8 mouse cellular contexts compared by ENCODE assay signal in the genomic region with DNA sequence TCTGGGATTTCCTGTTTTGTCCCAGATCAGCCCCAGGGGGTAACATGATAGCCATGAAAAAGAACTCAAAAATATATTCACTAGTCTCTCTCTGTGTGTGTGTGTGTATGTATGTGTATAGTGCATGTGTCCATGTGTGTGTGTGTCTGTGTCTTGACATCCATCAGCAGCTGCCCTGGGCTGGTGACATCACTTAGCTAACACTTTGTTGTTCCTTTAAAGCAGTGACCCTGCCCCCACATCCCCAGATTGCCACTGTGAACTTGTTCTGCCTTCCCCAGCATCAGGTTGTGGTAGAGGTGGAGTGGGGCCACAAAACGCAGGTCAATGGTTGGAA. TPM values are rescaled to one million over a fixed set of nuclear protein-coding genes. Genes with fewer than 3 reads are reported as not detected.
DNase-seq lines count a peak whose midpoint lies in the region; ATAC-seq and TF ChIP-seq lines count a peak whose summit lies in the region.

No protein-coding gene starts in this region.

- ATAC-seq in heart, embryonic 14.5 days (ENCODE audit: insufficient number of reproducible peaks, insufficient read depth, low FRiP score, low read depth): peak; percentile 31; the same call in 1 of the 2 replicates
- ATAC-seq in forebrain, embryonic 16.5 days: peak; percentile 10; the same call in 1 of the 2 replicates
- ATAC-seq in limb, embryonic 15.5 days (ENCODE audit: insufficient number of reproducible peaks, low FRiP score, low TSS enrichment, low read depth): peak; percentile 48
- no peak for ATAC-seq in liver, embryonic 12.5 days
- no peak for ATAC-seq in monocyte, adult 5-6 weeks (replicated peaks; ENCODE audit: insufficient number of reproducible peaks, low FRiP score, low TSS enrichment, poor library complexity, severe bottlenecking)

- intact Hi-C loops in heart, adult 2 months (cut with DNase I): loop anchor here (2.0 to 5.0 kb wide), 2 partner anchors 14 to 682 kb away; no protein-coding TSS in a partner anchor
- intact Hi-C loops in gastrocnemius, adult 2 months (cut with DNase I): no loop called here

- no peak for TF ChIP-seq POLR2A in heart, adult 2 months (IDR thresholded peaks at IDR 0.05; ENCODE audit: insufficient read depth, low read depth, low read length)

- no peak overlapping the region; the same call in 1 of the 2 replicates for H3K9ac ChIP-seq in heart, embryonic 14.5 days (ENCODE audit: low read length)
- H3K9ac ChIP-seq in heart, adult 2 months (ENCODE audit: low read depth, low read length): no peak overlapping the region
- no peak overlapping the region for H3K9ac ChIP-seq in forebrain, embryonic 16.5 days (replicated peaks; ENCODE audit: low read depth, low read length)
- H3K9ac ChIP-seq in limb, embryonic 15.5 days: no peak overlapping the region
- H3K9ac ChIP-seq in liver, embryonic 12.5 days: no peak overlapping the region

- H3K27ac ChIP-seq in heart, embryonic 14.5 days (replicated peaks in 1 of 2; ENCODE audit: control insufficient read depth in 1 of 2, insufficient read depth in 1 of 2, low read depth in 2 of 2, low read length in 2 of 2): peak overlapping the region in 1 of 2 experiments; percentile 55; a peak in 2 of 4 replicates
- no peak overlapping the region; the same call in 1 of the 2 replicates for H3K27ac ChIP-seq in heart, adult 2 months
- peak overlapping the region; percentile 86 for H3K27ac ChIP-seq in embryonic facial prominence, embryonic 10.5 days (replicated peaks)
- H3K27ac ChIP-seq in forebrain, embryonic 16.5 days (ENCODE audit: low read length): no peak overlapping the region
- peak overlapping the region; percentile 27 for H3K27ac ChIP-seq in limb, embryonic 15.5 days
- H3K27ac ChIP-seq in liver, embryonic 12.5 days: no peak overlapping the region
- H3K27ac ChIP-seq in gastrocnemius, adult 2 months: no peak overlapping the region; the same call in 1 of the 2 replicates

- no peaks in the 10 kb centered on the region for H3K9me3 ChIP-seq in heart, embryonic 14.5 days (ENCODE audit: control insufficient read depth, low read length)
- H3K9me3 ChIP-seq in embryonic facial prominence, embryonic 10.5 days: no peaks in the 10 kb centered on the region
- H3K9me3 ChIP-seq in forebrain, embryonic 16.5 days (ENCODE audit: control insufficient read depth, low read length): no peaks in the 10 kb centered on the region
- H3K9me3 ChIP-seq in limb, embryonic 15.5 days: no peaks in the 10 kb centered on the region
- H3K9me3 ChIP-seq in liver, embryonic 12.5 days (replicated peaks): no peaks in the 10 kb centered on the region

- no peaks in the 10 kb centered on the region for H3K79me2 ChIP-seq in heart, adult 2 months (replicated peaks; ENCODE audit: control insufficient read depth, insufficient read depth, low read length)

- no peak for TF ChIP-seq EP300 in heart, adult 2 months (IDR thresholded peaks at IDR 0.05; ENCODE audit: insufficient read depth, low read depth, low read length)

- no peak for TF ChIP-seq CTCF in heart, adult 2 months (IDR thresholded peaks at IDR 0.05)
- TF ChIP-seq CTCF in gastrocnemius, adult 2 months (IDR thresholded peaks at IDR 0.05): no peak

- no peaks in the 10 kb centered on the region for H3K36me3 ChIP-seq in heart, embryonic 14.5 days (ENCODE audit: control insufficient read depth, insufficient read depth, low read length)
- no peaks in the 10 kb centered on the region for H3K36me3 ChIP-seq in heart, adult 2 months (ENCODE audit: control insufficient read depth, insufficient read depth, low read length)
- no peaks in the 10 kb centered on the region for H3K36me3 ChIP-seq in embryonic facial prominence, embryonic 10.5 days (replicated peaks)
- no peaks in the 10 kb centered on the region for H3K36me3 ChIP-seq in forebrain, embryonic 16.5 days (ENCODE audit: control insufficient read depth, insufficient read depth)
- H3K36me3 ChIP-seq in limb, embryonic 15.5 days: no peaks in the 10 kb centered on the region
- no peaks in the 10 kb centered on the region for H3K36me3 ChIP-seq in liver, embryonic 12.5 days

- DNase-seq in heart, adult 2 months: no peak
- DNase-seq in embryonic facial prominence, embryonic 10.5 days (ENCODE audit: low spot score): no peak
- no peak for DNase-seq in gastrocnemius, adult 2 months

- peak overlapping the region; percentile 61 for H3K4me2 ChIP-seq in heart, embryonic 14.5 days (ENCODE audit: low read length)
- no peak overlapping the region for H3K4me2 ChIP-seq in forebrain, embryonic 16.5 days (ENCODE audit: low read length)
- H3K4me2 ChIP-seq in limb, embryonic 15.5 days: no peak overlapping the region
- no peak overlapping the region for H3K4me2 ChIP-seq in liver, embryonic 12.5 days

- no peak overlapping the region for H3K4me3 ChIP-seq in heart, embryonic 14.5 days (ENCODE audit: control insufficient read depth in 1 of 2, insufficient read depth in 1 of 2, low read depth in 1 of 2, low read length in 2 of 2)
- H3K4me3 ChIP-seq in heart, adult 2 months: no peak overlapping the region
- peak overlapping the region; percentile 44 for H3K4me3 ChIP-seq in embryonic facial prominence, embryonic 10.5 days
- H3K4me3 ChIP-seq in forebrain, embryonic 16.5 days (replicated peaks; ENCODE audit: low read length): no peak overlapping the region
- H3K4me3 ChIP-seq in limb, embryonic 15.5 days: no peak overlapping the region
- H3K4me3 ChIP-seq in liver, embryonic 12.5 days: no peak overlapping the region
- H3K4me3 ChIP-seq in gastrocnemius, adult 2 months: no peak overlapping the region

- peaks cover 10% of the 10 kb centered on the region for H3K27me3 ChIP-seq in heart, embryonic 14.5 days (ENCODE audit: control insufficient read depth, insufficient read depth, low read length)
- H3K27me3 ChIP-seq in heart, adult 2 months (ENCODE audit: control insufficient read depth, insufficient read depth, low read length): no peaks in the 10 kb centered on the region
- peaks cover 56% of the 10 kb centered on the region for H3K27me3 ChIP-seq in embryonic facial prominence, embryonic 10.5 days (replicated peaks; ENCODE audit: low read depth, poor library complexity, severe bottlenecking)
- peaks cover 6% of the 10 kb centered on the region for H3K27me3 ChIP-seq in forebrain, embryonic 16.5 days (replicated peaks; ENCODE audit: control insufficient read depth, insufficient read depth, low read length)
- no peaks in the 10 kb centered on the region; the same call in 1 of the 2 replicates for H3K27me3 ChIP-seq in limb, embryonic 15.5 days
- H3K27me3 ChIP-seq in liver, embryonic 12.5 days (replicated peaks): peaks cover 40% of the 10 kb centered on the region

- peaks cover 17 to 31% of the 10 kb centered on the region in 2 experiments for H3K4me1 ChIP-seq in heart, embryonic 14.5 days (ENCODE audit: control insufficient read depth in 2 of 2, insufficient read depth in 2 of 2, low read length in 2 of 2)
- 0 out of 2 replicates have a peak, but pooled peaks cover 2% of the 10 kb centered on the region for H3K4me1 ChIP-seq in heart, adult 2 months (ENCODE audit: control insufficient read depth, insufficient read depth, low read length)
- peaks cover 83% of the 10 kb centered on the region for H3K4me1 ChIP-seq in embryonic facial prominence, embryonic 10.5 days
- H3K4me1 ChIP-seq in forebrain, embryonic 16.5 days (replicated peaks; ENCODE audit: control insufficient read depth, insufficient read depth, low read length): peaks cover 18% of the 10 kb centered on the region
- peaks cover 43% of the 10 kb centered on the region for H3K4me1 ChIP-seq in limb, embryonic 15.5 days
- 0 out of 2 replicates have a peak, but pooled peaks cover 7% of the 10 kb centered on the region for H3K4me1 ChIP-seq in liver, embryonic 12.5 days

- 45% methylated on average over 1 of the region's 1 CpGs for WGBS in heart, embryonic 14.5 days
- 90% methylated on average over 1 of the region's 1 CpGs for WGBS in heart, adult 2 months
- WGBS in embryonic facial prominence, embryonic 10.5 days: 24% methylated on average over 1 of the region's 1 CpGs
- WGBS in forebrain, embryonic 16.5 days: 67% methylated on average over 1 of the region's 1 CpGs
- WGBS in limb, embryonic 15.5 days: 37% methylated on average over 1 of the region's 1 CpGs
- 47% methylated on average over 1 of the region's 1 CpGs for WGBS in liver, embryonic 12.5 days (ENCODE audit: insufficient replicate concordance)

RNA-seq across cellular contexts. Expression of a gene that starts 33.9 kb away (rescaled TPM):
- polyA plus RNA-seq in heart, embryonic 14.5 days (2014; fragmentation: Nextera tagmentation; extraction: Ambion mirVana): 30.8 and 33.0 TPM in 2 replicates
- 10 to 100 TPM; 15.5 to 22.8 TPM for total RNA-seq in heart, adult 2 months (2021)
- polyA plus RNA-seq in heart, adult 2 months (2012; rRNA removed): 44.1 and 59.4 TPM in 2 replicates
- 13.0 and 16.4 TPM in 2 replicates for polyA plus RNA-seq in embryonic facial prominence, embryonic 10.5 days (2016; fragmentation: Nextera tagmentation; extraction: Ambion mirVana)
- polyA plus RNA-seq in forebrain, embryonic 16.5 days (2015; fragmentation: Nextera tagmentation; extraction: Ambion mirVana): 18.5 and 23.4 TPM in 2 replicates
- polyA plus RNA-seq in limb, embryonic 15.5 days (2015; fragmentation: Nextera tagmentation; extraction: Ambion mirVana): 59.7 and 67.1 TPM in 2 replicates
- polyA plus RNA-seq in liver, embryonic 12.5 days (2016; fragmentation: Nextera tagmentation; extraction: Ambion mirVana): 61.1 and 64.3 TPM in 2 replicates
- 1 to 10 TPM; 2.5 to 5.3 TPM for total RNA-seq in gastrocnemius, adult 2 months (2021)
- total RNA-seq in monocyte, adult 5-6 weeks (2017): 420 to 631 TPM (median 540 TPM) in 3 replicates

Comparison
In these comparisons a context has a peak if more than half of its experiments do, and no peak if none do; other contexts are left out.
1. ATAC-seq: peak in heart, embryonic 14.5 days (single experiment), forebrain, embryonic 16.5 days (single experiment) and limb, embryonic 15.5 days (single experiment); none in liver, embryonic 12.5 days (single experiment) and monocyte, adult 5-6 weeks (single experiment).
2. H3K27ac ChIP-seq: peak in embryonic facial prominence, embryonic 10.5 days (single experiment) and limb, embryonic 15.5 days (single experiment); none in heart, adult 2 months (single experiment), forebrain, embryonic 16.5 days (single experiment), liver, embryonic 12.5 days (single experiment) and gastrocnemius, adult 2 months (single experiment).